Mouse (Mus musculus) thymus, postnatal 25 days (tissue): ENCODE measurements at regions not wholly inside any gene's neighbourhood (a gene's known extent, or its start where the extent isn't known, plus 50 kb on each side); places are given as distances from the start of the nearest gene placed in this dataset.

ENCODE experiments used
- DNase-seq: peaks from one replicate; pipeline ENCODE4 v3.0.0; 2022

DNA sequence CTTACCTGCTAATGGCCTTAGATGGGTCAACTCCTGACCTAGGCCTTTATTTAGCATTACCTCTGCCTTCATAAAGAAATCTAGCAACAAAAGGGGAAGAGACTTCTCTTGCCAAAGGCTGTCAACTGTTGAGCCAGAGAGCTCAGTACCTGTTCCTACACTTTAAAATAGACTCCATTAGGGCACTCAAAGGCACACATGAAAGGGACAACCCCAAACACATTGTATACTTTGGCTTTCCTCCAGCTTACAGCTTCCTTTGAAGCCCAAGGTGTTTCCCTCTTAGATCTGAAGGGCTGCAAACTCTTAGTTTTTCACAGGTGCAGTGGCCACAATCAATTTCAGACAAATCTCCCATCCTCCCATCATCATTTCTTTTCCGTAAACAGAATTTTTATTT, 117.0 kb upstream of the Sel1l start:
- DNase-seq: no peak

DNA sequence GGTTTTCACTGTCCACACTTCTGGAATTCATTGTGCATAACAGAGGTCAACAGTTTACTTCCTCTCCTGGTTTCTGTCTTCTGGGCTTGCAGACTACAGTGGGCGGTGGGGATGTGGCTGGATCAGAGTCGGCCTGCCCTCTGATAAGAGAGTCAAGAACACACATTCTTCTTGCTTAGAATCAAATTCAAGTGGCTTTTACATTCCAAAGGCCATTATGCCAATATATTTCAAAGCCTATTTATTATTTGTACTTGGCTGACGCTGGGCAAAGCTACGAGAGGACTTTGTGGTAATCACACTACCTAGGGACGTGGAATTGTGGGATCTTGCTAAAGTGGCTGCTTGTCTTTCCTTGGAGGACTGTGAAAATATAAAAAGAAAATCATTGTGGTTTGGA, 114.3 kb upstream of the Sel1l start:
- no peak for DNase-seq

DNA sequence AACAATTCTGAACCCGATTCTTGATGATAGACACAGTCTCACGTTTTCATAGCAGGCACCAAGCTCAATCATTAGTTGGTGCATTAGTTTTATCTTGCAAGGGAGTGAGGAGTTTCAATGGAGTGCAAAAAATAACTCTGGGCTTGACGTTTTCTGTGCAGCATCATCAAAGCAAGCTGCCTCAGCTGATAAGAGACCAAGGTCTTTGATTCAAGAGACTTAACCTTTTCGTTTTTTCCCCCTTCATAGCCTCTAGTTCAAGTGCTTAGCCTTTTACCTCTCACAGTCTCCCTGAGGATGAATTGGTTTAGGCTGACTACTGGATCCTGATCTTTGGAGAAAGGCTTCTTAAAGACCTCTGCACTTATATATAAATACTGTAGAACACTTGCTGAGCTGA, 109.1 kb upstream of the Sel1l start:
- no peak for DNase-seq

DNA sequence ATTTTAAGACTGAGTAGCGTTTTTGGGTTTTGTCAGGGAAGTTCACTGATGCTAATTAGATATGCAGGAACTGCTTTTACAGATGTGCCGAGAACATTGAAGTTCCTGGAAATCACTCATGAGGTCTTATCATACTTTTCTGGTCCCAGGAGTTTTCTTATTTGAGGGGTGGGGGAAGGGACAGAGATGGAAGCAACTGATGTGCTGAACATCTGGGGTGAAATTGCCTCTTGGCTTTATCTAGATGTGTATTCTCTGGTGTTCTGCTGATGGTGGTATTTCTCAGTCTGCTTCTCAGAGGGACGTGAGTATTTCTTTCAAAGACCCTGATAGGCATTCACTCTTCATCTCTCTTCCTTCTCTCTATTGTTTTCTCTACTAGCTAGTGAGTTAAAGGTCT, 107.5 kb upstream of the Sel1l start:
- no peak for DNase-seq

DNA sequence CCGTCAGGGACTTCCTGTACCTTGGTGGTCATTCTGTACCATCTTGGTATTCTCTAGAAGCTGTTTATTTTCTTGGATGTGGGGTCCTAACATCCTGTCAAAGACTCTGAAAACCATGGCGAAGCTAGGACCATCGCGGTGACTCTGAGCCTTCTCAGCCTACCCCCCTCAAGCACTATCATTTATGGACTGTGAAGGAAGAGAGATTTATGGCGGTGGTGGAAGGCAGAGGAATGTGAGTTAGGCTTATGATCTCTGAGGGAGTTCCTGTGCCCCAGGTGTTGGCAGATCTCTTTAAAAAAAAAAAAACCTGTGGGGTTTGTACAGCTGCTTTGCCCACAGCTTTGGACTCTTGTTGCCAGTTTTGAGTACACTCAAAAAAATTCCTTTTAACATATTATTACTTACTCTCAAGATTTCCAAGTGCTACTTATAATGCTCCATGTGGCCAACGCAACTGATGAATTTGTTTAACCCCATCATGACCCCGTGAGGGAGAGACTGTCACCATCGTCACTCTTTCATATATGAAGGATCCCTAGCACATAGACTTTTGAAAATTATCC, 99.7 kb upstream of the Sel1l start:
- DNase-seq: no peak

DNA sequence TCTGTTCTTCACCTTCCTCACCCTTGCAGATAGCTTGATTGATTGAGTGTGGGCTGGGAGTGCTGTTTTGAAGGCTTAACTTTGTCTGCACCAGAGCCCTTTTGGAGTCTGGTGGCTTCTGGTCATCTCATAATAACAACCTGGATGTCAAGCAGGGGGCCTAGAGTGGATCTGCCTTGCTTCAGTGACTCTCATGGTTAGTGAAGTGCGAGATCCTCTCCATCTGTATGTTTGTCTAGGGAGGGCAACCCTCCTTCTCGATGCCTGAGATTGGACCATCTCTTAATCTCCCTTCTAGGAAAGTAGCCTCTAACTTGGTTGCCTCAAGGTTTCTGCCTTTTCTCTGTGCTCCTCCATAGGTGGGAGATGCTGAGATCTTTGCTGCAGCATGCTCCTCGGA, 99.0 kb upstream of the Sel1l start:
- no peak for DNase-seq

DNA sequence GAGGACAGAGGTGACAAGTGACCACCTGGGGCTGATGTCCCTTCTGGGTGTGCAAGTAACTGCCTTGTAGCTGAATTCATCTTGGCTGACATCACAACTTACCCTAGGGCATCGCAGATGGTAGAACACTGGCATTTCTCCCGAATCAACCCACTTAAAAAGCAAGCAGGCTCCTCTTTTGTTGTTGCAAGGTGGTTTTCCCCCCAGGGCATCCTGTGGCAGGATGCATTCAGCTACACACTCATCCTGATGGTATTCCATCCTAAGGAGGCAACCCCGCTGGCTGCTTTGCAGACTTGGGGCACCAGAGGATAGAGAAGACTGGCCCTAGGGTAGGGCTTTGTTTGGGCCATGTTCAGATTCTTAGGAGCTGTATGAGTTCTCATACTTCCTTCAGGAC, 97.6 kb upstream of the Sel1l start:
- DNase-seq: no peak

DNA sequence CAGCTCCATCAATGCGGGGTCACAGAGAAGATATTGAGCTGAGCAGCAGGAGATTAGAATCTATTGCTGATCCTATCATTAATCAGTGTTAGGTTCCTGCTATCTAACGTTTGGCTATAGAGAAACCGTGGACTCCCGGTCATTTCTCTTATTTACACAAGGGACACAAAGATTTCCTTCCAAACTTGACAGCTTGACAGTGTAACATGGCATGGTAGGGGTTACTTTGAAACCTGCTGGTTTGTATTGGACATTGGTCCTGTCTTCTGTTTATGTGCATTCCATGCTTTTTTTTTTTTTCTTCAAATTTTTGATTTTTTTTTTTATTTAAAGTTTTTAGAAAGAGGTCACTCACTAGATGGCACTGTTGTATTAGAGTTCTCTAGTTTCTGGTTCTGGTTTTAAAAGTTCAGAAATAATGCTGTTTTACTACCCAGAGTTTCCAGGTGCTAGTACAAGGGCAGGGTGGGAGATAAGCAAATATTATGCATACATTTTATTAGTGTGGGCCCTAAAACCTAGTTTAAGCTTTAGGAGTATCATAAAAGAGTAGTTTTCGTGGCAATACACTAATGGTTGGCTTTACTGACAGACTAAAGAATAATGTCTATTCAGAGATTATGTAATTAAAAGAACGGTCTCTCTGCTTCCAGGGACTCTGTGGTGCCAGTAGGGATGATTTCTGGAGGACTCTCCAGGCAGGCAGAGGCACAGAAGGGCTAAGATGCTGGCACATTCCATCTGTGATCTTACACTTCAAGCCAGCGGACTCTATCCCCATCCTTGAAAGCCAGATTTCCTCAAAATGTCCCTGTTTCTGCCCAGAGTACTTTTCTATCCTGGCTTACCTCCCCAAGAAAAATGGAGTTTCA, 83.8 kb upstream of the Sel1l start:
- no peak for DNase-seq

DNA sequence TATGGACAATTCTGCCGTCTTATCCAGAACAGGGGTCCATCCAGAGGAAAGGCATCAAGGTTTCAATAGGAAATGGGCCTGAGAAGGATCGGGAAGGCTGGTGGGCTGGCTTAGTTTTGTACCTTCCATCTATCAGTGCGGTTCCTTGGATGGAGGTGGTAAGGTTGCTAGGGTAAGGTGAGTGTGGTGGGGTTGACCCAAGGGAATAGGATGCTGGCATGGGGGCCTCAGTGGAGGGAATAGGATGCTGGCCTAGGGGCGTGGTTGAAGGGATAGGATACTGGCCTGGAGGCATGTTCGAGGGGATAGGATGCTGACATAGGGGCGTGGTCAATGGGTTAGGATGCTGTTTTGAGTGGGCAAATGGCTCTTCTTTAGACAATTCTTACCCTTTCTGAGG, 82.6 kb upstream of the Sel1l start:
- DNase-seq: no peak

DNA sequence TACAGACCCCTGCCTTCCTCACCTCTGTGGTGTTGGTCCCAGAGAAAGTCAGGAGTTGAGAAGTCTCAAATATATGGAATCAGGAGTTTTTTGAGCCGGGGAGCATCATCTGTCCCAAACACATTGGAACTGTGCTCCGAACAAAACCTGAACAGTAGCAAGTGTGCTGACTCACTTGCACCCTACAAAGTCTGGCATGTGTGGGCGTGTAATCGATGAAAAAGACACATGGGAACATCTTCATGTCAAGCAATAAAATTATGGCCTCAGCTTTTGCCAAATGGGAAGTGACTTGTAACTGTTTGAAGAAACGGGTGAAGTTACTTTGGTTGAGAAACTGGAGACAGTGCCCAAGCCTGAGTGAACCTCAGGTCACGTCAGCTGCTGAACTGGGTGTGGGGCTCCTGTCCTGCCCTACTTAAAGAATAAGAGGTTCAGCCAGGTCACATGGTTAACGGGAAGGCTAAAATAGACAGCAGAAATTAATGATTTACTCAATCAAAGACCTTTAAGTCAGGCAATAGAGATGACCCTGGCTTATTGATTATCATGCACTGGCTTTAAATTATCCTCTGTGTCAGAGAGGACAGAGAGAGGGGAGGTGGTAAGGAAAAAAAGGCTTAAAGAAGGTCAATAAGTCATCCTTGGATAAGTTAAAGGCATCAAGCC, 80.6 kb upstream of the Sel1l start:
- DNase-seq: no peak

DNA sequence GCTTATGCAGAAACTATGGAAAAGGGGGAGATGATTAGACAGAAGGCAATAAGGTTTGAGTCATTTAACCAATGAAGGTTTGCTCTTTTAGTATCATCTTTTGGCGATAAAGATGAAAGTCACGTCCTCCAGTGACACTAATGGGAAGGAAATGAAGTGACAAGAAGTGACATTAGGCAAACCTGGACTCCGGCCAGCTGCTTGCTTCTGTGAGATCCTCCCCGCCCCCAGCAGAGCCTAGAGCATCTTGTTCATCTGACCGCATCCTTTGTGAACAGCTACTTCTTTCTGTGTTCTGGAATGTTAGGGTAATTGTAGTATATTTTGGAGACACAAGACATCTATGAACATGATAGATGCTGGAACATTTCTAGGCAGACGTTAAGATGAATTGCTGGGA, 78.6 kb upstream of the Sel1l start:
- DNase-seq: no peak

DNA sequence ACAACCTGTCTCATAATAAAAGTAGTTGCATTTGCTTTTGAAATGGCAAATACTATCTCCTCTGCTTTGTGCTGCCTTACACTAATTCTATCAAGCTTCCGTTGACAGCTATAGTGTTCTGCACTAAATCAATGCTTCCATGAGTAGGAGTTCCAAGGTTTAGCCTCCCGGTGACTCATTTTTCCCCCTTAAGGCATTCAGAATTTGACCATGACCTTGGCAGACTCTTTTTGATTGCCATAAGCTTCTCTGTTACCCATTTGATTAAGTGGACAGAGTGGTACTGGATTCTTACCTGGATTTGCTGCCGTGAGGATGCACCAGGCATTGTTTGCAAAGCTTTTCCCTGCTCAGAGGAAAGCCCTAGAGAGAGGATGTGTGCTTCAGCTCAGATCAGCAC, 66.5 kb upstream of the Sel1l start:
- no peak for DNase-seq

DNA sequence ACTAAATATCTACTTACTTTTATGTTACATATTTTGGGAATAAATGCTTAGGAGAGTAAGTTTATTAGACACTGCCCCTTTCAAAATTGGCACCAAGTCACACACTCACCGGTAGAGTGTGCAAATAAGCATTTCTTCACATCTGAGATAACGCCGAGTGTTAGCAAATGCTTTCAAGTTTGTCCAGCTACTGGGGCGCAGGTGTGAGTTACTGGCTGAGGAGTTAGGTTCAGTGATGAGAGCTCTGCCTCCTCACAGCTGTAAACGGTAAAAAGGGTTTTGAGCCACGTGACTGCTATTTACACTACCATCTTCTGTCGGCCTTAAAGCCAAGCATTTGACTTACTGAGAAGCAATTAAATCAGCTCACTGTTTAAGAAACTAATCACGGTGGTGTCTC, 61.6 kb upstream of the Sel1l start:
- no peak for DNase-seq
